26 mouse cellular contexts compared by ENCODE assay signal in genomic region chr11:59910586-59910985, GRCm38 (mm10). TPM values are rescaled to one million over a fixed set of nuclear protein-coding genes. Genes with fewer than 3 reads are reported as not detected.
DNase-seq lines count a peak whose midpoint lies in the region; ATAC-seq and TF ChIP-seq lines count a peak whose summit lies in the region.
"Had no signal": no experiment of that assay in that cellular context is flagged by ENCODE, and none has a peak within 500 bp of the region (broad histone marks: within the 10 kb centered on the region; RNA-seq: fewer than 3 reads in every experiment).

No protein-coding gene starts in this region.

- no peak overlapping the region for H3K4me2 ChIP-seq in kidney, postnatal 0 days (ENCODE audit: low read length)
- no peak overlapping the region for H3K4me2 ChIP-seq in kidney, embryonic 15.5 days
- no peak overlapping the region for H3K4me2 ChIP-seq in liver, embryonic 16.5 days (ENCODE audit: low read depth, low read length)
- no peak overlapping the region for H3K4me2 ChIP-seq in liver, embryonic 11.5 days
- H3K4me2 ChIP-seq: forebrain, embryonic 13.5 days; heart, embryonic 13.5 days; hindbrain, embryonic 14.5 days had no signal

- no peak for DNase-seq in kidney, postnatal 0 days (ENCODE audit: low spot score)
- DNase-seq in liver, embryonic 11.5 days (ENCODE audit: low spot score): no peak
- no peak for DNase-seq in MN1 (ENCODE audit: low spot score)
- DNase-seq: adrenal gland, adult 8-10 months; adrenal gland, postnatal 25 days; B cell, adult 2 months; cerebellum, adult 18-20 months; cerebellum, adult 9-10 months; cerebellum, postnatal 14 days; gastrocnemius, postnatal 10 days; gastrocnemius, postnatal 36 days; heart, adult 2 months; heart, postnatal 14 days; heart, postnatal 4 days had no signal

- no peak for TF ChIP-seq CTCF in kidney, postnatal 0 days (IDR thresholded peaks at IDR 0.05; ENCODE audit: low read depth)

- H3K9me3 ChIP-seq in kidney, postnatal 0 days (replicated peaks; ENCODE audit: low read length): no peaks in the 10 kb centered on the region
- no peaks in the 10 kb centered on the region for H3K9me3 ChIP-seq in kidney, embryonic 15.5 days (replicated peaks)
- no peaks in the 10 kb centered on the region for H3K9me3 ChIP-seq in liver, embryonic 16.5 days (replicated peaks; ENCODE audit: control insufficient read depth, low read length)
- no peaks in the 10 kb centered on the region for H3K9me3 ChIP-seq in liver, embryonic 11.5 days (ENCODE audit: control insufficient read depth, low read length)
- H3K9me3 ChIP-seq: forebrain, embryonic 10.5 days; forebrain, embryonic 13.5 days; G1E; heart, embryonic 10.5 days; heart, embryonic 13.5 days had no signal

- H3K9ac ChIP-seq in kidney, postnatal 0 days (ENCODE audit: low read depth, low read length): no peak overlapping the region
- no peak overlapping the region for H3K9ac ChIP-seq in kidney, embryonic 15.5 days
- no peak overlapping the region for H3K9ac ChIP-seq in liver, embryonic 16.5 days (ENCODE audit: low read depth, low read length)
- no peak overlapping the region for H3K9ac ChIP-seq in liver, embryonic 11.5 days (ENCODE audit: low read depth, low read length)
- H3K9ac ChIP-seq: forebrain, embryonic 13.5 days; heart, embryonic 13.5 days; hindbrain, embryonic 14.5 days had no signal

- H3K27me3 ChIP-seq in kidney, postnatal 0 days (ENCODE audit: insufficient read depth, low read length): no peaks in the 10 kb centered on the region
- H3K27me3 ChIP-seq in kidney, embryonic 15.5 days: no peaks in the 10 kb centered on the region
- H3K27me3 ChIP-seq in liver, embryonic 16.5 days (ENCODE audit: control insufficient read depth, insufficient read depth, low read depth, low read length): no peaks in the 10 kb centered on the region
- no peaks in the 10 kb centered on the region for H3K27me3 ChIP-seq in liver, embryonic 11.5 days (replicated peaks; ENCODE audit: control insufficient read depth, insufficient read depth, low read length)
- H3K27me3 ChIP-seq: forebrain, embryonic 13.5 days; heart, embryonic 13.5 days had no signal

- H3K4me1 ChIP-seq in kidney, postnatal 0 days (replicated peaks; ENCODE audit: insufficient read depth, low read length): peaks cover 9% of the 10 kb centered on the region; the same call in 1 of the 2 replicates
- peaks cover 21% of the 10 kb centered on the region for H3K4me1 ChIP-seq in kidney, embryonic 15.5 days
- H3K4me1 ChIP-seq in liver, embryonic 16.5 days (ENCODE audit: control insufficient read depth, low read depth, low read length): peaks cover 3% of the 10 kb centered on the region
- peaks cover 4% of the 10 kb centered on the region; the same call in 1 of the 2 replicates for H3K4me1 ChIP-seq in liver, embryonic 11.5 days (replicated peaks; ENCODE audit: control insufficient read depth, insufficient read depth, low read length)
- H3K4me1 ChIP-seq: forebrain, embryonic 13.5 days; heart, embryonic 13.5 days had no signal

- H3K27ac ChIP-seq in kidney, postnatal 0 days: no peak overlapping the region
- no peak overlapping the region for H3K27ac ChIP-seq in kidney, embryonic 15.5 days
- H3K27ac ChIP-seq in liver, embryonic 16.5 days (ENCODE audit: low read length): no peak overlapping the region
- no peak overlapping the region for H3K27ac ChIP-seq in liver, embryonic 11.5 days (ENCODE audit: low read depth, low read length)
- H3K27ac ChIP-seq: forebrain, embryonic 10.5 days; forebrain, embryonic 13.5 days; heart, adult 2 months; heart, embryonic 10.5 days; heart, embryonic 13.5 days; hindbrain, embryonic 14.5 days; hindbrain, postnatal 0 days had no signal

- 0 out of 2 replicates have a peak, but pooled peaks have one; percentile 33 for ATAC-seq in kidney, postnatal 0 days (replicated peaks; ENCODE audit: low FRiP score, low read depth)
- ATAC-seq in kidney, embryonic 15.5 days (replicated peaks; ENCODE audit: low FRiP score): no peak
- ATAC-seq in liver, embryonic 16.5 days (ENCODE audit: low read depth): 0 out of 2 replicates have a peak, but pooled peaks have one; percentile 13
- ATAC-seq in liver, embryonic 11.5 days (replicated peaks; ENCODE audit: low FRiP score): no peak
- peak; percentile 86 for ATAC-seq in megakaryocyte-erythroid progenitor cell, adult 5-6 weeks (replicated peaks; ENCODE audit: low FRiP score, low TSS enrichment, poor library complexity, severe bottlenecking)
- ATAC-seq: activated CD4-positive, CD25-positive, alpha-beta regulatory T cell, adult 4 months; forebrain, embryonic 13.5 days; forebrain, embryonic 16.5 days; hindbrain, postnatal 0 days had no signal

- no peaks in the 10 kb centered on the region for H3K36me3 ChIP-seq in kidney, postnatal 0 days (ENCODE audit: insufficient read depth, low read length)
- H3K36me3 ChIP-seq in kidney, embryonic 15.5 days: no peaks in the 10 kb centered on the region
- H3K36me3 ChIP-seq in liver, embryonic 16.5 days (ENCODE audit: control insufficient read depth, insufficient read depth): no peaks in the 10 kb centered on the region
- no peaks in the 10 kb centered on the region for H3K36me3 ChIP-seq in liver, embryonic 11.5 days (ENCODE audit: control insufficient read depth, insufficient read depth, low read length)
- H3K36me3 ChIP-seq: forebrain, embryonic 10.5 days; G1E; heart, embryonic 10.5 days; heart, embryonic 13.5 days had no signal

- H3K4me3 ChIP-seq in kidney, postnatal 0 days (replicated peaks; ENCODE audit: low read depth, low read length): no peak overlapping the region
- no peak overlapping the region for H3K4me3 ChIP-seq in kidney, embryonic 15.5 days (replicated peaks)
- H3K4me3 ChIP-seq in liver, embryonic 16.5 days (ENCODE audit: low read depth, low read length): no peak overlapping the region
- no peak overlapping the region for H3K4me3 ChIP-seq in liver, embryonic 11.5 days (ENCODE audit: low read depth, low read length)
- H3K4me3 ChIP-seq: forebrain, embryonic 10.5 days; forebrain, embryonic 13.5 days; heart, adult 2 months; heart, embryonic 10.5 days; heart, embryonic 13.5 days had no signal

RNA-seq across cellular contexts. Expression of gene Med9, which starts 37.4 kb away (rescaled TPM):
- polyA plus RNA-seq in kidney, postnatal 0 days (2015; fragmentation: Nextera tagmentation; extraction: Ambion mirVana): 38.9 and 40.2 TPM in 2 replicates
- polyA plus RNA-seq in kidney, embryonic 15.5 days (2015; fragmentation: Nextera tagmentation; extraction: Ambion mirVana): 45.7 and 46.5 TPM in 2 replicates
- polyA plus RNA-seq in liver, embryonic 16.5 days (2015; fragmentation: Nextera tagmentation; extraction: Ambion mirVana): 17.6 and 17.7 TPM in 2 replicates
- 42.9 and 44.6 TPM in 2 replicates for polyA plus RNA-seq in liver, embryonic 11.5 days (2014; fragmentation: Nextera tagmentation; extraction: Ambion mirVana)
- total RNA-seq in megakaryocyte-erythroid progenitor cell, adult 5-6 weeks (2014; fragmentation: Nextera tagmentation): 23.6 and 25.8 TPM in 2 replicates
- total RNA-seq in megakaryocyte-erythroid progenitor cell, adult 5-6 weeks (2017): 32.9 and 33.8 TPM in 2 replicates

RNA-seq across cellular contexts. Expression of gene Rasd1, which starts 54.2 kb away (rescaled TPM):
- 7.4 and 7.9 TPM in 2 replicates for polyA plus RNA-seq in kidney, postnatal 0 days (2015; fragmentation: Nextera tagmentation; extraction: Ambion mirVana)
- polyA plus RNA-seq in kidney, embryonic 15.5 days (2015; fragmentation: Nextera tagmentation; extraction: Ambion mirVana): 3.3 and 4.0 TPM in 2 replicates
- 1.6 and 1.7 TPM in 2 replicates for polyA plus RNA-seq in liver, embryonic 16.5 days (2015; fragmentation: Nextera tagmentation; extraction: Ambion mirVana)
- 1.6 and 2.0 TPM in 2 replicates for polyA plus RNA-seq in liver, embryonic 11.5 days (2014; fragmentation: Nextera tagmentation; extraction: Ambion mirVana)
- 0.89 TPM in 1 of 2 replicates, not detected in the other for total RNA-seq in megakaryocyte-erythroid progenitor cell, adult 5-6 weeks (2014; fragmentation: Nextera tagmentation)
- 2.6 TPM in 1 of 2 replicates, not detected in the other for total RNA-seq in megakaryocyte-erythroid progenitor cell, adult 5-6 weeks (2017)
- polyA plus RNA-seq: G1E had no signal

Comparison
In these comparisons a context has a peak if more than half of its experiments do, and no peak if none do; other contexts are left out.
1. ATAC-seq: peak in kidney, postnatal 0 days (single experiment), liver, embryonic 16.5 days (single experiment) and megakaryocyte-erythroid progenitor cell, adult 5-6 weeks (single experiment); none in kidney, embryonic 15.5 days (single experiment) and liver, embryonic 11.5 days (single experiment).